Mouse (Mus musculus) telencephalon, adult 2 months (tissue): ENCODE measurements around the gene Hoxd10.

Experiments used
- DNase-seq: peaks from one replicate; pipeline ENCODE4 v3.0.0-alpha.2; 2011; ENCODE audit warnings: low read depth, low spot score

The Hoxd10 gene

DNA sequence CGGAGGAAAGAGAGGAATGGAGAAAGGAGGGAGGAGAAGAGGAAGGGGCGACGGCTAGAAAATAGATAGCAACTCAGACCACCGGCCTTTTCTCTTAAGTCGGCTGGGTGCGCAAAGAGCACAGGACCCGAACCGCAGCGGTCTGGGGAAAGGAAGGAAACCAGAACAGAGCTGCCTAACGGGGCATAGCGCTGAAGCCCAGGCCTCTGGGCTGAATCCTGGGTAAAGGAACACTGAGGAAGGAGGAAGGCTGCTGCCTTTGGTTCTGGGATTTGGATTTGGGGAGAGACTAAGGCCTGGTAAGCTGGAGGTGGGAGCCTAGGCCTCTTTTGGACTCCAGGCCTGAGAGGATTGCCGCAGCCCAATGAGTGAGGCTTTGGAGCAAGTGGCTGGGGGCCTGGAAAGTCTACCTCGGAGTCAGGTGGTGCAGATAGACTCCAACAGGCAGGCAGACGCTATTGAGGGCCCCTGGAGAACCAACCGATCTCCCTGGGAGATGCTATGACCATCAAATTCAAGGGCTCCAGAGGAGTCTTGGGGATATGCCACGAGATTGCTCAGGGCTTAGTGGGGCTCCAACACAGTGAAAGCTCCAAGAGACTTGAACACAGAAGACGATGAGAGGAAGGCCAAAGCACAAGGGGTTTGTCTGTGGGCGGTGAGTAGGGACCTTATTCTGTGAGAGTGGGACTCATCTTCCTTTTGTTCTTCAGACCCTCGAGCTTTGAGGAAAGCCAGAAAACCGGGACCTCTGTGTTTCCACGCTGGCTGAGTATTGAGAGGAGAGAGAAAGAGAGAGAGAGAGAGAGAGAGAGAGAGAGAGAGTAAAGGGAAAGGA, 10.9 kb upstream of the Hoxd10 start:
- DNase-seq: no peak

DNA sequence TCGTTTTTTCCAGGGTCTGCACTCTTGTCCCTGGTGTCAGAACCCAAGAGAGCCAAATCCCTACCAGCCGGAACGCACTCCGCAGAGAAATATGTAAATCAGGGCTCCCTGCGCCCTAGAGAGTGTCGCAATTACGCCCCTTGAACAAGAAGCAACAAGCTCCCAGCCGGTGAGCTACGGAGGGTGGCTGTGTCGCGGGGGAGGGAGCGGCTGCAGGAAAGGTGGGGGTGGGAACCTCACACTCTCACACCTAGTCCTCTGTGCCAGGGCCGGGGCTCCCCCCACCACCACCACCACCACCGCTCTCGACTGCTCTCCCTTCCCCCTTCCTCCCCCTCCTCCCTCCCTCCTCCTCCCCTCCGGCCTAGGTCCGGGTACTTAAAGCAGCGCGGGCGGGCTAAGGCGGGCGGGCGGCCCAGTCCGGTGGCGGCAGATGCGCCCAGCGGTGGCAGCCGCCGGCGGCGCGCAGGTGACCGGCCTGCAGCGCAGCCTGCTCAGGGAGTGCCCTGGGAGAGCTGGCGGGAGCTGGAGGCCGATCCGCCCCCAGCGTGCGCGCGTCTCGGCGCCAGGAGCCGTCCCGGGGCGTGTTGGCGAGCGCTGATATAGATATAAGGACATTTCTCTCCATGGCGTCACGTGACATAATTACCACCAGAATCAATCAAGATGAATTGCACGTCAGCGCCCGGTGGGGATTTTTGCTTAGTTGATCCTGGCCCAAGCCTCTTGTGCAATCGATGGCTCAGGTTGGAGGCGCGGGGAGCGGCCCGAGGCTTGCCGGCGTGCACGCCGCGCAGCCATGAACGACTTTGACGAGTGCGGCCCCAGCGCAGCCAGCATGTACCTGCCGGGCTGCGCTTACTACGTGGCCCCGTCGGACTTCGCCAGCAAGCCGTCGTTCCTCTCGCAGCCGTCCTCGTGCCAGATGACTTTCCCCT, 9.9 kb upstream of the Hoxd10 start:
- no peak for DNase-seq

DNA sequence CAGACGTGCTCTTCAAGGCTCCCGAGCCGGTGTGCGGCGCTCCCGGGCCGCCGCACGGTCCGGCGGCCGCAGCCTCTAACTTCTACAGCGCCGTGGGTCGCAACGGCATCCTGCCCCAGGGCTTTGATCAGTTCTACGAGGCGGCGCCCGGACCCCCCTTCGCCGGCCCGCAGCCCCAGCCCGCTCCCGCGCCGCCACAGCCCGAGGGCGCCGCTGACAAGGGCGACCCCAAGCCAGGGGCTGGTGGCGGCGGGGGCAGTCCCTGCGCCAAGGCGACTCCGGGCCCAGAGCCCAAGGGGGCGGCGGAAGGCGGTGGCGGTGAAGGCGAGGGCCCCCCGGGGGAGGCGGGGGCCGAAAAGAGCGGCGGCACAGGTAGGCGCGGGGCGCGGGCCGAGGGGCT, 8.9 kb upstream of the Hoxd10 start:
- DNase-seq: no peak

DNA sequence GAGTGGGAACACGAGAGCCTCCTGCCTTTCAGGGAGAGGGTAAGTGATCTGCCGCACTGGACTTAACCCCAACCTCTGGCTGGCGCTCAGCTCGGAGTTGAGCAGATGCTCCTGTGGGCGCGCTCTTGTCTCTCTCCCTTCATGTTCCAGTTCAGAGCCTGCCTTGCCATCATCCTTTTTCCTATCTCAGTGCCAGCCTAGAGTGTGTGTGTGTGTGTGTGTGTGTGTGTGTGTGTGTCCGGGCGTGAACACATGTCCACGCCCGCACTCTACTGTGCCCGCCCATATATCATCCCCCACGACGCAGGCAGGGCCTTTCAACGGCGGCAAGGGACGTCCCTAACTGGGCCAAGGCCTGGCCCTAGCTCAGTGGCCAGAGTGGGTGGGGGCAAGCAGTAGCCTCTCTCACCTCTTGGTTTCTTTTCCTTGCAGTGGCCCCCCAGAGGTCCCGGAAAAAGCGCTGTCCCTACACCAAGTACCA, 8.2 kb upstream of the Hoxd10 start:
- no peak for DNase-seq

DNA sequence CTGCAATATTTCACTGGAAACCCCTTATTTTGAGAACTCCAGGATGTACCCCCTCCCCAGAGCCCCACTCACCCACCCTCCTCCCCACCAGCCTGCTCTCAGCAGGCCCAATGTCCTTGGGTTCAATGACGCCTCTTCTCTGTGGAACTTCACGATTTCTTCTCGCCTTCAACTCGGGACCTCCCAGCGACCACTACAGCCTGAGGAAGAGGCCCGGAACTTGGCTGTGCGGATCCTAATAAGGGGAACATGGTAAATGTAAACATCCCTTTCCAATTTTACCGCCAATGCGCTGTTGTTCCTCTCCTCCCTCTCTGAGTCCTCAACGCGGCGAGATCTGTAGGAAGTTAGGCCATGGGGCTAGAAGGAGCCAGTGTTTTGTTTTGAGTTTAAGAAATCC, 7.6 kb upstream of the Hoxd10 start:
- no peak for DNase-seq

DNA sequence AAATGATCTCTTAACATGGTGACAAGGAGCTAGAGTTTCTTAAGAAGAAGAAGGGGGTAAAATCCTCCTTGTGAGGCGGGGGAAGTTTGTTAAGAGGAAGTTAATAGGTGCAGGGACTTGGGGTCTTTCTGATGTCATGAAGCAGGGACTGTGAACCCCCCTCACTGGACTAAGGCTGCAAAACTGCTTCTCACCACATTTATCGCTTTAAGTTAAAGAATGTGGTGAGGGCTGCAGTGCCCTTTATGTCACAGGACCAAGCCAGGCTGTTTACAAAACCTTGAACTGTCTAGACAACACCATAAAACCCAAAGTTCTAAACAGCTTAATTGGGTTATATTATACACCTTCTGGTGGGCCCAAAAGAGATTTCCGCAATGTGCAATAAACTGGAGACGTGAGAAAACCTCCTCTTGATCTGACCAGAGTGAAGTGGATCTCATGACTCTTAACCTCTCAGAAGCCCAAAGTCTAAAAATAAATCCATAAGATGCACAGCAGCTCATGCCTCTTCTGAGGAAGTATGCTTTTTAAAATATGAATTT, 6.6 kb upstream of the Hoxd10 start:
- DNase-seq: no peak

DNA sequence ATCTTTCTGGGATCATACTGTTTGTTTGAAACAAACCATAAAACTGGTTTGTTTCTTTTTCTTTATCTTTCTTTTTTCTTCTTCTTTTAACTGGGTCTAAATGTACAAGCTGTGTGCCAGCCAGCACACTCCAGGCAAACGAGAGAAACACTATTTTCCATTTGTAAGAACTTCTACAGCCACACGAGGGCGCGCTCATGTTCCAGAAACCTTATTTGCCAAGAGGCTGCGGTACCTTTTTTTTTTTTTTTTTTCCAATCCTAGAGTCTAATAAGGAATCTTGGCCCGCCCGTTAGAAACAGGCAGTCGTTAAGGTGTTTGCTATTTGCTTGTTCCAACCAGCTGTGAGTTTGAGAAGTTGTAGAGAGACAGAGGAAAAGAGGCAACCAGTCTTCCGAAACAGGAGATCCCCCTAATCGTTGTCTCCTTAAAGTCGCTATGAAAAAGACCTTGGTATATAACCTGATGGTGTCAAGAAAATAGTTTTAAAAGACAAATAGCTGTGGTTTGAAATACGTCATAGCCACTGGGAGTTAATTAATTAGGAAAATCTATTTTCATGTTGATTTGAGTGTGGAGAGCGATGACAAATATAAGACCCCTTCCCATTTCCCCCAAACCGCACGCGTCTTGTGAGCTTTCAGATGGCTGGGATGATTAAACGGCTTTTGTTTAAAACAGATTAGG, 5.3 kb upstream of the Hoxd10 start:
- peak; percentile 31 for DNase-seq

DNA sequence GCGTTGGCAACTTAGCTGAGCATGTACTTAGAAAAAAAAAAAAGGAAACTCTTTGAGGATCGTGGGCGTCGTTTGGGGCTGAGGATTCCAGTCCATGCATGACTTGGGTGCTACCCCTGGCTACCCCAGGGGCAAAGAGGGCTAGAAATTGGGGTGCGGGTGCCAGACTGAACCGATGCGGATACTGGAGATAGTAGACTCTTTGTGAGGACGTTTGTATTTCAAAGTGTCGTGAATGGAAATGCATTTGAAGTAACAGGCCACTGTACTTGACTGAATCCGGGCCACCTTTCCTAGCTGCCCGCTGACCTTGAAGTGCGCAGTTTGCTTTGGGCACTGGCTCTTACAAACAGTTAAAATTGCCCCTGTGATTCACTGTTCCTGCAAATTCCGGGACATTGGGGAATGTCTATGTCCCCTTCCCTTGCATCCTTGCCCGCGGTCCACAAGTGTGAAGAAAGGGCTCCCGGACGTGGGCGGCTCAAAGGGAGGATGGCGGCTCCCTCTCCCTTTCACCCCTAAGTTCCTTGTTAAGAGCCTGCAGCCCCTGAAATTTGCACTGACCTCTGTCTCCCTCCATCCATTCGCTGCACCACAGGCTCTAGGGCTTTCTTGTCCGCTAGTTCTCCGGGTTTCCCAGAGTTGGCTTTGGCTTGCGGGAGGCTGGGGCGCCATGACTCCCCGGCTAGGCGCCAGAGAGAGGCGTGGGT, 4.6 kb upstream of the Hoxd10 start:
- DNase-seq: no peak

DNA sequence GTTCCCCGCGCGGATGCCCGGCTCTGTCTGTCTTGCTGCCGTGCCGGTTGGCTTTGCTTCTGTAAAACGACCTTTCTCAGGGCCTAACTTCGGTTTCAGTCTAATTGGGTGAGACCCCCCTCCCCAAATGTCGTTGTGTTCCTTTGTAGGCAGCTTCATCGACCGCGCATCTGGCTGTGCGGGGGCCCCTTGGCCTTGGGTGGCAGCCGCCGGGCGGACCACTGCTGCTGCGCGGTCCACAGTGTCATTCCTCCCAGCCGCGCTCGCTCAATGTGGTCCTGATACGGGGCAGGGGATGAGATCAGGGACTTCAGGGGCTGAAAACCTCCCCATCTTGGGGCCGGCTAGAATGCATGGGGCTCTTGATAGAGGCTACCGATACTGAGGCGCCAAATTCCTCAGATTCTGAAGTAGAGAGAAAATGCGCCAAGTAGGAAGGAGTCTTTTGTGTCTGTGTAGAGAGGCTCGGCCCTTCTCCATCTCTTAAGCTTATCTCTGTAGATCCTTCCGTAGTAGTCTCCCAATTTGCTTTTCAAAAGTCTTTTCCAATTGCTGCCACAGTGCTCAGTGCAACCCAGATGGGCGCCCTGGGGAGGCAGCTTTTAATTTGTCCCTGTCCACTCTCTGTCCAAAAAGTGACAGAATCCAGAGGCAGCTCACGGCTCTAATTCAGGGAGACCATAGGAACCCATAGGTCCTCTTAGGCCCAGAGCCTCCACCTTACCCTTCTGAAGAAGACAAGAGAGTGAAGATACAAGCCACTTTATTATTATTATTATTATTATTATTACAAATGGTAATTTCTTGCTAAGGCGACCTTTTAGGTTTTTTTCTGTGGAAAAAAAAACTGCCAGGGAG, 3.8 kb upstream of the Hoxd10 start:
- DNase-seq: no peak

DNA sequence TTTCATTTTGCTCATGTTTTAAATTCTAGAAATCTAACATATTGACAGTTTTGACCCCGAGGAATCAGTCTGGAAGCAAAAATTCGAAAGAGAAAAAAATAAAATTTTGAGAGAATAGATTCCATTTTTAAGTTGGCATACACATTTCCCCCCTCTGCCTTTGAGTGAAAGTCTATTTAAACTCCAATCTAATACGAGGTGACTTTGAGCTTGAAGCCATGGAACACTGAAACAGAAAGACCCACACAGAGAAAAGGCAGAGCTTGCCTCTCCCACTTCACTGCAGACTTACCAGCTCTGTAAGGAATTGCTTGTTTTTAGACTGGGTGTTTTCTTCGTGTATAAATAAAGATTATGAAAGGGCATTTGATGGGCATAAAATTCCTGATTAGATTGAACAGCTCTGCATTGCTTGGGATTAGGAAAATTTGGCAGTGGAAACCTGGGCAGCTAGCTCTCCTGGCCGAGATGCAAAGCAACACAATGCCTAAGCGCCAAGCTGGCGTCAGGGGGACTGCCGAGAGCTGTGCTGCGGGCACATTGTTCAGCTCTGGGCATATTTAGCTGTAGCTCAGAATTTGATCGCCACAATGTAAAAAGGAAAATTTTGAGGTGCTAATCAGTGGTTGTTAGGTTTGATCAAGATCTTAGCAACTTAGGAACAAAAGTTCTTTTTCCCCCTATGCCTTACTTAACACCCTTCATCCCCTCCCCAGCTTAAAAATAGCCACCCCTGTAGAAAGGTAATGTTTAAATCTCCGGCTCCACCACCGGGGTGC, 2.7 kb upstream of the Hoxd10 start:
- no peak for DNase-seq

DNA sequence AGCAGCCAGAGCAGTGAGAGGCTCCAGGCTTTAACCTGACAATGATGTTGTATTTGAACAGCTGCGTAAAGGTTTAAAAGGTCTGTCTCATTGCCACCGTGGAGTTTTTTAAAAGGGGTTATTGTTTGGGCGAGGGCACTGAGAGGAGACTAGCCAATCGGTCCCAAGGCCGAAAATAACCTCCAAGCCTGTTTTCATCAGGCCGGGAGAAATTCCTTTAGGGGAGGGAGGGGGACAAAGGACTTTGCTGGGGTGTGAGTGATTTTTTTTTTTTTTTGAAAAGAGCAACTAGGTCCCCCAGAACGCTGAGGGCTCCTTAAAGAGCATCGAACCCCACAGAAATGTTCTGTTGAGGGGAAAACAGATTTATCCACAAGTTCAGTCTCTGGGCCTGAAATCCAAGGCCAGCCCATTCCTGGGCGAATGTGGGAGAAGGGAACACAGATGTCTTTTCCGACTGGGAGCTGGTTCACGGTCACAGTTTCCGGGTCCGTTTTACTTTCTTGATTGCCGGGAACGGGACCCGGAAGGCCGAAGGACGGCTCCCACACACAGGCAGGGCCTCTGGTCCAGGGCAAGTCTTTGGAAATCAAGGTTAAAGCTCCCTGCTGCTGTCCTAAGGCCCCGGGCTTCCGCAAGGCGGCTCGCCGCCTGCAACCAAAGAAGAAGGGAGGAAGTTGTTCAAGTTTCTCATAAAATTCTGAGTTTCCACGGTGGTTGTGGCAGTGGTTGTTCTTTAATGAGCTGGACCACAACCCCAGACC, 2.0 kb upstream of the Hoxd10 start:
- no peak for DNase-seq

DNA sequence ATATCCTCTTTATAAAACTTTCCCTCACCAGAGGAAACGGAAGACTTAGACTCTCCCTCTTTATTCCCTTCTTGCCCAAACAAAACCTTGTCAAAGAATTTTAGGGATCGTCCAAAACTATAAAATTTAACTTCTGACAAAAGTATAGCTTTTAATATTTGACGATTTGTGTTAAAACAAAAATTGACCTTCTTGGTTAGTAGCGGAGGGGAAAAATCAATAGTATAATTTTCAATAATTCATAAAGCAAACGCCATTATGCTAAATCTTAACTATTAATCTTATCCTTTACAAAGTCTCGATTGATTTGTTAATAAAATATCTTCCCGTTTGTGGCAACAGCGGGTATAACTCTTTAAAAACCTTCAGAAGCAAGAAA, 1.4 kb upstream of the Hoxd10 start:
- no peak for DNase-seq

DNA sequence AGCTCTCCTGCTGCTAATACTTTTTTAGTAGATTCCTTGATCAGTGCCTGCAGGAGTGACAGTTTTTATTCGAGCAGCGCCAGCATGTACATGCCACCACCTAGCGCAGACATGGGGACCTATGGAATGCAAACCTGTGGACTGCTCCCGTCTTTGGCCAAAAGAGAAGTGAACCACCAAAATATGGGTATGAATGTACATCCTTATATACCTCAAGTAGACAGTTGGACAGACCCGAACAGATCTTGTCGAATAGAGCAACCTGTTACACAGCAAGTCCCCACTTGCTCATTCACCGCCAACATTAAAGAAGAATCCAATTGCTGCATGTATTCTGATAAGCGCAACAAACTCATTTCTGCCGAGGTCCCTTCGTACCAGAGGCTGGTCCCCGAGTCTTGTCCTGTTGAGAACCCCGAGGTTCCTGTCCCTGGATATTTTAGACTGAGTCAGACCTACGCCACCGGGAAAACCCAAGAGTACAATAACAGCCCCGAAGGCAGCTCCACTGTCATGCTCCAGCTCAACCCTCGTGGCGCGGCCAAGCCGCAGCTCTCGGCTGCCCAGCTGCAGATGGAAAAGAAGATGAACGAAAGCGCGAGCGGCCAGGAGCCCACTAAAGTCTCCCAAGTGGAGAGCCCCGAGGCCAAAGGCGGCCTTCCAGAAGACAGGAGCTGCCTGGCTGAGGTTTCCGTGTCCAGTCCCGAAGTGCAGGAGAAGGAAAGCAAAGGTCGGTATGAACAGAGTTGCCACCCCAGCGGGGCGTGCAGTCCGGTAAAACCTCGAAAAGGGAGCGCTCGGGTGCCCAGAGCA, 477 bp downstream of the Hoxd10 start:
- no peak for DNase-seq

DNA sequence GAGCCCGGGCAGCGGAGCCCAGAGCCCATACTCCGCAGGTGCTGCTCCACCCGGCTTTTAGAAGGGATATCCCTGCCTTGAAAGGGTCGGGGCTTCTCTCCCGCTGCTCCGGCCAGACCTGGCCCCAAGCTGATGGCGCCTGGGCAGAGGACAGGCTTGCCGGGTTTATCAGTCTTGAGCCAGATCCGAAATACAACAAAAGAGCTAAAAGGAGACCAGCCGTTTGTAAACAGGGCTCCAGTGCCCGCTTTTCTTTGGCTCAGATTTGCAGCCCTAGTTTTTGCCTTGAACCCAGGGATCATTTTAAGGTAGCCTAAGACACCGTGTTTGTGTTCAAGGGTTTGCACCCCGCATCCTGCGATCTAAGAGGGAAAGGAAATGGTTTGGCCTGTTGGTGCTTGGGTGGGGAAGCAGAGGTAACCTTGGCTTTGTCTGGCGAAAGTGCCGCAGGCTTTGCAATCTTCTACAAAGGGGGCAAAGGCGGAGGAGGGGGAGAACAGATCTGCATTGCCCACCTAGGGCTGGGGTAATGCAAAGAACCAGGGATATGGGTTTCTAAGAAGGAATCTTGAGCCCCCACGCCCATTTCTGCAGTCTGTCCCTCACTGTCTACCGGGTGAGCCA, 1.2 kb downstream of the Hoxd10 start:
- no peak for DNase-seq

DNA sequence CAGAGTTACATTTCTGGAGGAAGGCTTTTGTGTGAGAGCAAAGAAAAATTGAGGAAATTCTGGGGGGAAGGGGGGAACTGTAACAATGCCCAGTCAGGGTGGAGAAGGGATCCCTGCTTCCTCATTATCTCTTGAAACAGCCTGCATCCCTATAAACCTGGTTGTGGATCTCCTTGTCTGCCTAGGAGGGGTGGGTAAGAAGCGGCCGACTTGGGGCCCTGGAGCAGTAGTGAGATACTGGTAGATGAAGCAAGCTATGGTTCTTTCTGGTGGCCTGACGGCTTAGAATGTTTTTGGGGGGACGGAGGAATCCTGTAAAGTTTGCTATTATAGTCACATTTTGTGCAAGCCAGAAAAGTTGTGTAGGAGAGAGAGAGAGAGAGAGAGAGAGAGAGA, 1.7 kb downstream of the Hoxd10 start:
- no peak for DNase-seq

DNA sequence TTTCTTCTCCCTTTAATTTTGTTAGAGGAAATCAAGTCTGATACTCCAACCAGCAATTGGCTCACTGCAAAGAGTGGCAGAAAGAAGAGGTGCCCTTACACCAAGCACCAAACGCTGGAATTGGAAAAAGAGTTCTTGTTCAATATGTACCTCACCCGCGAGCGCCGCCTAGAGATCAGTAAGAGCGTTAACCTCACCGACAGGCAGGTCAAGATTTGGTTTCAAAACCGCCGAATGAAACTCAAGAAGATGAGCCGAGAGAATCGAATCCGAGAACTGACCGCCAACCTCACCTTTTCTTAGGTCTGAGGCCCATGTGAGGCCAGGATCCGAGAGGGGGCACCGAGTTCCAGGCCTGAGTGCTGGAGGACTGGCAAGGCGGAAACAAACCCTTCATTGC, 2.3 kb downstream of the Hoxd10 start:
- no peak for DNase-seq

DNA sequence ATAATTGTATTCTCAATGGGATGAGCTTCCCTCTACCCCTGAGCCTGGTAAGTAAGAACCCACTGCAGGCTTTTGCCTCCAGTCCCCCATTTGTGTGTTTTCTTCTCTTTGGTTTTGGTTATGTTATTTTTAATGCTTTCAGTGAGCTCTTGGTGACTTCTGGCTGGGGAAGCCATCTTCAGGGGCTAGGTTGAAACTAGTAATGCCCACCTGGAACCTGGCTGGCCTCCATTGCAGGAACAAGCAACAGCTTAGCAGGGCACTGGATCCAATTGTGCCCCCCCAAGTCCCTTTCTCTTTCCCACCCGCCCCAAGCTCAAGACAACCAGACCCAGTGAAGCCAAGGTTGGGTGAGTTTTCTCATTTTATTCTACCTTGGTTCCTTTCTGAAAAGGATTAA, 3.7 kb downstream of the Hoxd10 start:
- DNase-seq: no peak
